Mouse (Mus musculus) neutrophil, adult 5-6 weeks (primary cell): ENCODE results near the gene Spag4. TPM values are rescaled to one million over a fixed set of nuclear protein-coding genes. Genes with fewer than 3 reads are reported as not detected.

ENCODE experiments used
- ATAC-seq: fragments of 151-379, 151-347 bp; 2 replicates; pipeline ENCODE4 v1.8.0; 2017; ENCODE audit warnings: mild to moderate bottlenecking, moderate TSS enrichment; ENCODE audit not compliant: insufficient number of reproducible peaks, poor library complexity, low FRiP score, severe bottlenecking; ENCODE audit errors: extremely low read depth
- total RNA-seq: library from RNA; stranded (forward); fragments of 200-1000 nt; gene quantifications from 2 replicates; pipeline ENCODE4 v1.2.3, GENCODE M21; 2017

Spag4 gene
- 0.37 and 1.4 TPM in 2 replicates for total RNA-seq

DNA sequence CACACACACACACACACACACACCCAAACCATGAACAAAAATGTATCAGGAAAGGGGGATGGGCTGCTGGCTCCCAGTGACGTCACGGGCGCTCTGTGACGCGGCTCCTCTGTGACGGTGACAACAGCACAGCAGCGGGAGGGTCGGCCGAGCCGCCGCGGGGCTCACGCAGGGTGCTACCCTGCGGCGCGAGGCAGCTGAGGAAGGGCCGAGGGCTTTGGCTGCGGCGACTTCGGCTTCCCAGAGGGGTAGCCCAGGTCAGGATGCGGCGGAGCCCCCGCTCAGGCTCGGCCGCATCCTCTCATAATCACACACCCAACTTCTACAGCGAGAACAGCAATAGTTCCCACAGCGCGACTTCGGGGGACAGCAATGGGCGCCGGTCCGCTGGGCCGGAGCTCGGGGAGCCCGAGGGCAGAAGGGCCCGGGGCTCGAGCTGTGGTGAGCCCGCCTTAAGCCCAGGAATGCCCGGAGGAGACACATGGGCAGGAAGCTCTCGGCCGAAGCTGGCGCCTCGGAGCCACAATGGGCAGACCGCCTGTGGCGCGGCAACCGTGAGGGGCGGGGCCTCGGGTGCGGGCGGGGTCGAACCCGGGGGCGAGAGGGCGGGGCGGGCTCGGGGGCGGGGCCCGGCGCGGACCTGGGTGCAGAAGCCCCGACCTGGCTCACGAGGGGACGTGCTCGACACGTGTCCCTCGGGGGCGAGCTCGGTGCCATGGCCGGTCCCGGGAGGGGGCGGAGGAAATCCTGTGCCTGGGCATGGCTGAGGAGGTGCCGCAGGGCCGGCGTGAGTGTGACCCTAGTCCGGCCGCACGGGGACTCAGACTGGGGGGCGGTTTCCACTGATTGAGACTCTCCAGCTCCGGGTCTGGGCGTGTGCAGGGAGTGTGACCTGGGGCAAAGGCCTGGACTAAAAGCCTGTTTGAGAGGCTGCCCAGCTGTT, at the start of gene Spag4:
Spag4 (plus strand) TSS at position 77 of the 943 bp plus-strand sequence.
- ATAC-seq = peak; percentile 24; the same call in 1 of the 2 replicates

DNA sequence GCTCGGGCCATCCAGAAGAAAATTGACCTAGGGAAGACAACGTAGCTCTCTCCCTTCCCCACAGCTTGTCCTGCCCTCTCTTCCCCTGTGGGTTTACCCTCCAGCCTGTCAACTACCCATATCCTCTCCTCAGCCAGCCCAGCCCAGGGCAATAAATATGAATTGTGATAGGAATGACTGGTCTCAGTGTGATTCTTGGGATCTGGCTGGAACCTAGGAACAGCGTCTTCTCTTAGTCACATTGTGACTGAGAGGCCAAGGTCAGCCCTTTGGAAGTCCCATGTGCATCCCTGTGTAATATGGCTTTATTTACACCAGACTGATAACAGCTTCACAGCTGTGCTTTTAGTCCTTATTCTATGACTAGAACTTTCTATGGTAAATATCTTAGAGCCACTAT, 46.9 kb upstream of the Spag4 start:
- ATAC-seq = no peak

DNA sequence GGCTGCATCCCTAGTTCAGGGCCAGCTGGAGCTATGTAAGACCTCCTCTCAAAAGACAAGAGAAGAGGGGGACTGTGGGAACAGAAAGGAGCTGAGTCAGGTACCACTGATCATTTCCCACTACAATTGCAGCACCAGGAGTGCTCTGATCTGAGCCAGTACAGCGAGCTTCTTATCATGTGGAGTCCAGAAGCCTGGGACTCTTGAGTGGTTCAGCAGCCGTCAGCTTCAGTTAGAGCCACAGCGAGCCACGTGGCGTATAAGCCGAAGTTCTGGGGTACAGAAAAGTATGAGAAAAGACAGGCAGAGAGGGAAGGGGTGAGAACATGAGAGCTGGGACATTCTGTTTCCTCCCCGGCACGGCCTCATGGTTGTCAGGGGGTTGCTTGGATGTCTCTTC, 43.8 kb upstream of the Spag4 start:
- ATAC-seq = no peak

DNA sequence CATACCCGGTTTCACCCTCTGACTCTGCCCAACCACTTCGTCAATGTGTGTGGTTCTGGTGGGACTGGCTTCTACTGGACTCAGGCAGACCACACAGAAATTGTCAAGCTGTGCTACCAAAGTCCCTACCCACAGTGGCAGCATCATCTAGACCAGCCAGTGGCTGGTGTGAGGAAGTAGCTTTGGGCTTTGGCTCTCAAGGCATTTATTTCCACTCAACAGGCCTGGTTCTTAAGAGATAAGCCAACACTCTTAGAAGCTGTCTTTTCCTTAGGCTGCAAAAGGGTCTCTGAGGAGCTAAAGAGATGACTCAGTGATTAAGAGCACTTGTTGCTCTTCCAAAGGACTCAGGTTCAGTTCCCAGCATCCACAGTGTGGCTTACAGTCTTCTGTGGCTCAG, 43.2 kb upstream of the Spag4 start:
- ATAC-seq = no peak

DNA sequence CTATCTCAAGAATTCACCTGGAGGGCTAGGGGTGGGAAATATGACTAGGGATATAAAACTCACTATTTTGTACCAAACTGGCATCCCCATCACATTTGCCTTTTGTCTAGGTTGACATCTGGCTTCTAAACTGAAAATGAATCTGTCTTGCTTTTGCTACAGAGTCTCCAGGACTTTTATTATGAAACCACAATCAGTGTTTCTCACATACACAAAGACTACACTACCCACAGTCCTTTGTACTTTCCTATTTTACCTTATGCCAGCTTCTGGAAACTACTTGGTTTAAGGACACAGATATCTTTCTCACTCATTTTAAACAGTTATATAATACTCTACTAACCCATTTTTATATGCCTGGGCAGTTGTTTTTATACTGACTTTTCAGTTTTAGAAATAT, 39.5 kb upstream of the Spag4 start:
- no peak for ATAC-seq

DNA sequence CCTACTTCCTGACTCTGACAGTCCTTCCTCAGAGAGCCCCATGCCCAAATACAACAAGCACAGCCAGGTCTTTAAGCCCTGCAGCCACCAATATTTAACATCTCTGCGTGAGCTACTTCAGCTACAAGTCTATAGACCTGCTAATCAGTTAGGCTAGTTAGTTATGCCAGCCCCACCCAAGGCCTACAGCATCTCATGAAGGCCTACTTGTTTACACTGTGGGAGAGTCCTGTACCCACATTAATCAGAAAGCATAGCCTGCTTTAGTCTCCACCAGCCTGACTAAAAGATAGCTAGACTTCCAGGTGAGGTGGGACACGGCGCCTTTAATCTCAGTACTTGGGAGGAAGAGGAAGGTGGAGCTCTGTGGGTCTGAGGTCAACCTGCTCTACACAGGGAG, 25.6 kb upstream of the Spag4 start:
- ATAC-seq = no peak

DNA sequence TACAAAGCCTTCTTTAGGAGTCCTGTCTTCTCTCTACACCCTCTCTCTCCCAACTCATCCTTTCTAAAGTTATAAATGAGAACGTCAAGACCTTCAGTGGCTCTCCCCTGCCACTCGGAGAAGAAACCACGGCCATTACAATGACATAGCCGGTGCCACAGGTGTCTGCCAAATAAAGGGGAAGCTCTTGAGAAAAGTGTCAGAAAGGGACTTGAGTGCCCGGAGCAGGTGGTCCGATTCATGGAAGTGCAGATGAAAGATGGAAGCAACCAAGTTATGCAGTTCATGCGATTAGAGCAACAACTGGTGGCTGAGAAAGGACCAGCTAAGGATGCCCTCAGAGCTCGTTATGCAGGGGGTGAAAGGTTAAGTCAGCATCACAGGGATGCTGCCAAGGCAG, 22.1 kb upstream of the Spag4 start:
- ATAC-seq = no peak

DNA sequence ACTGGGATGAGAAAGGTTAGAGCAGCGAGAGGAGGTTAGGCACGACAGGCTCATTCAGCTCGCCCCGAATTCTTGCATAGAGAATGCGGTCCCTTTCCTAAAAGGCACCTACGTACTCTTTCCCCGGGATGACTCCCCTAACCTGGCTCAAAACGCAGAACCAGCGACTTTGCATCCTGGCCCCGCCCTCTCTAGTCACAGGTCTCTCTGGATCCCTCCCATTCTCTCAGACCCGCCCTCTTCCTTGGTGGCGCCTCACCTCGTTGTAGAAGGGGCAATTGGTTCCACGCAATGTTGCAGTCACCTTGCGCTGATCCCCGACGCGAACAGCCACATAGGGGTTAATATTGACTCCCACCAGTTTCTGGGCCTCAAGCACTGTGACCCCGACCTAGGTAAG, 17.0 kb upstream of the Spag4 start:
- no peak for ATAC-seq

DNA sequence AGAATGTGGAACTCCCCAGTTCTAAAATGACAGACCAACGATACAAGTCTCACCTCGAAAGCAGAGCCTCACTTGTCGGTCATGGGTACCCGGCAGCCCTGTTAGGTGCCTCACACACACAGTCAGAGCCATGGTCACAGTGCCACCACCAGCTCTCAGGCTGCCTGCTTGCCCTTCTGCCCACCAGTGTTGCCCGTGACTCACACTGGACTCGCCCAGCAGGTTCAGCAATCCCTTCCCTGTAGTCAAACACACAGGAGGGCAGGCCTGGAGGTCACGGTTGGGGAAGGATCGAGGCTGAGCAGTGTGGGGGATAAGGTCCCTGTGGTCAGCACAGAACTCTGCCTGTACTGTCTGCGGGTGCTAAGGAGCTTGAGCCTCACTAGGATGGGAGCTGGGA, 12.2 kb upstream of the Spag4 start, which contains the start of gene Fer1l4:
Fer1l4 (minus strand) TSS at position 132 of the 400 bp plus-strand sequence.
- no peak for ATAC-seq

DNA sequence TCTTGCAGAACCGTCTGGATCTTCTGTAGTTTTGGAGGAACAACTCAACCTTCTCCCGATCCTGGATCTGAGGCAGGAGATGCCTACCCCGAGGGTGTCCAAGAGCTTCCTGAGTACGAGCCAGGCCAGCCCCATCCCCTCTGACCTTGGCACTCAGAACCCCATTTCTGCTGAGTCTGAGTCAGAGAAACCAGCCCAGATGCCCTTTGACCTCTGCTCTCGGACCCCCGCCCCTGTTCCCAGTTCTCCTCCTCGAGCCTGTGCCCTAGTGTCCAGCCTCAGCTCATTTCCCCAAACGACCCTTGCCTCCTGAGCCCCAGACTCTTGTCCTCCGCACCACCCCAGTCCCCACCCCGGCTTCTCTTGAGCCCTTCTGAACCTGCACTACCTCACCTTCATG, 1.2 kb downstream of the Spag4 start:
- ATAC-seq = no peak

DNA sequence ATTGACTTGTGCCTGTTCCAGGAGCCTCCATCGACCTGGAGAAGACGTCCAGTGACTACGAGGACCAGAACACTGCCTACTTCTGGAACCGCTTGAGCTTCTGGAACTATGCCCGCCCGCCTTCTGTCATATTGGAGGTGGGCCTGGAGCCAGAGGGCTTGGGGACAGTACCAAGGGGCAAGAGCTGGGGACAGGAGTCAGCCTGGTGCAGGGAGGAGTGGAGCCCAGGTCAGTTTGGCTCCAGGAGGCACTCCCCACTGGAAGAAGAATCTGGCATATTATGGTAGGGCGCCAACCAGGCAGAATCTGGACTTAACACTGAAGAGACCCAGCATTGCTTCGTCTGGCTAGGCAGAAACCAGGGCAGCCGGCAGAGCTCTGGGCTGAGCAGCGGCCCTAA, 2.9 kb downstream of the Spag4 start:
- ATAC-seq = no peak

DNA sequence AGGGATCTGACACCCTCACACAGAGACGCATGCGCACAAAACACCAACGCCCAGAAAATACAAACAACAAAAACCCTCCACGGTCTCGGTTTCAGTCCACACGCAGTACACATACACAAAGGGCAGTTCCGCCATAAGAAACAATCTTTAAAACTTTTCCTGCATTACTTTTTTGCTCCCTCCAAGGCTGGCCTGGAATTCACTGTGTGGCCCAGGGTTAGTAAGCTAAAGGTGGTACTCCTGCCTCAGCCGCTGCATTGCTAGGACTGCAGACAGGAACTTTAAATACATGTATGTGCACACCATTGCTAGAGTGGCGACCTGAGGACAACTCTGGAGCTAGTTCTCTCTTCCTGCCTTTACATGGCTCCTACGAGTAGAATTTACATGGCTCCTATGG, 6.3 kb downstream of the Spag4 start:
- no peak for ATAC-seq

DNA sequence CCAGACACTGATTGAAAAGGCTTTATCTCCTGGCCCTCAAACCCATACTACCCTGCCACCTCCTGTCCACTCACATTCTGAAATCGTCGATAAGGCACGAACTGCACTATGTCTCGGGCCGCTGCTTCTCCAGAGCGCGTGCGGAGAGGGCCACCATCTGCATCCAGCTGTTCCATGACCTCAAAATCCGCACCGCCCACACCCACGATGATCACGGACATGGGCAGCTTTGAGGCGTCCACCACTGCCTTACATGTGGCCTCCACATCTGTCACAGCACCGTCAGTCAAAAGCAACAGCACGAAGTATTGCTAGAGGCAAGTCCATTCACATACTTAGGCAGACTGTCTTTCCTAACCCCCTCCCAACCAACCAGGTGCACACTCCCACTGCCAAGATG, 8.8 kb downstream of the Spag4 start:
- ATAC-seq = no peak

DNA sequence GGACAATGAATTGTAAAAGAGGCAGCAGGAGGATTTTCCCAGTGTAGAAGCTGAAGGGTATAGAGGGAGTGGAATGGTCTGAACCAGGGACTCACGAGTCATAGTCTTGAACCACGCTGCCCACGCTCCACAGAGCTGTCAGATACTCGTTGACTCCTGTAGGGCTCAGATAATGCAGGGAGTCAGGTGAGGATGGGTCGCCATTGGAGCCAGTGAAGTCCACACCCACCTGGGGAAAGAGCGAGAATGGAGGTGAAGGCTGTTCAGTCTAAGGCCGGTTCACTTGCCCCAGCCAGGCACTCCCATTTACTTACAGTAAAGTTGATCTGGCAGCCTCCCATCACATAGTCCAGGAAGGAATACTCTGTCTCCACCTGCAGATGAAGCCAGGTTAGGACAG, 12.5 kb downstream of the Spag4 start:
- ATAC-seq = no peak

DNA sequence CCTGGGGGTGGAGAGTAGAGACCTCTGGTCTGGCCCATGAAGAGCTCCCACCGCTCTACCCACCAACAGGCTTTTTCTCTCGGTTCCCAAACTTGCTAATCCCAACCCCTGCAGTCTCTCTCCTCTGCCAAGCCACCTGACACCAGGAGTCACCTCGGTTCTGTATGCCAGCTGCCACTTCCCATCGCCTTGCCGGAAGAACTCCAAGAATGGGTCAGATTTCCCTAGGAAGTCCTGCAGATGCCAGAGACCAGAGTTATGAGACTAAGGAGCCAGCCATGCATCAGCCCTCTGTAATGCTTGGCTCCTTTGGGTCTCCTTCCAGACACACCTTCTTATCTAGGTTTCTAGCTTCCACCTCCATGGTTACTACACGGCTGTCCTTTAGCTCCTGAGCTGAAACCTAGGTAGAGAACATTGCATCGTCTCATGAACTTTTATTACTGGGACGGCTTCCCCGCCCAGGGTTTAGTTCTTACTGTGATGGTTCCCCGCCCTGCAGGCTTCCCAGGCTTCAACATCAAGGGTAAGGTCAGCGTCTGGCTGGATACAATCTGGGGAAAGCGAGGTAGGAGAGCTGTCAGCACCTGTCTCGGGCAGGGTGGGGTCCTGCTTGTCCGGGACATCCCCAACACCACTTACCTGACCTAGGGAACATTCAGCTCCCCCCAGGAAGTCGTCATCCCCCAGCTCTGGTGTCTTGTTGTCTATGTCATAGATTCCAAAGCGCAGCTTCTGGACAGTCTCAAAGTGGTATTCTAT, 13.6 kb downstream of the Spag4 start:
- no peak for ATAC-seq

DNA sequence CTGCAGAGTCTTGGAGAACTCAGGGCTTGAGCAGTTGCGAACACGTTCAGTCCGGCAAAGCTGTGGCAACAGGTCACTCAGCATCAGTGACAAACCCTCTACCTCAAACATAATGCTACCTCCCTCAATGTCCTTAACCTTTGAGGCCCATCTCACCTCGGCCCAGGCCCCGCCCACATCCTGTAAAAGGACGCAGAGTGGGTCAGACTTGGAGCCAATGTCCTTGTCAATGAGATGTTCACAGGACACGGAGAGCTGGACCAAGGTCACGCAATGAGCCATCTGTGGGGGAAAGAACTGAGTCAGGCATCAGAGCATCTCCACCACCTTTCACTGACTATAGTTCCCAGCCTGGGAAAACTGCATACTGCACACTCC, 14.2 kb downstream of the Spag4 start:
- ATAC-seq = no peak

DNA sequence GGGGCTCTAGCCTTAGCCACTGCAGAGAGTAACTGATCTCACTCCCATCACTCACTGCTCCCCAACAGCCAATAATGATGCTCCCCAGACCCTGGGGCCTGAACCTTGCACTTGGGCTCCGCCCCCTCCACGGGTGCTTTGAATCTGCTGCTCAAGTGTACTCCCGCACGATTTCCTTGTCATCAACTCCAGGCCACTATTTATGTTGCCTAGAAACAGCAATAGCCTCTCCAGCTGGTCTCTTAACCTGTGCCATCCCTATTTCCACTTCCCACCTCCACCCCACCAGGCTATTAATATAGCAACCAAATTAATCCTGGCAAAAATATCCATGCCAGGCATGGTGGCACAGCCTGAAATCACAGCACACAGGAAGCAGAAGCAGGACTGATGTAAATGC, 14.7 kb downstream of the Spag4 start:
- no peak for ATAC-seq

DNA sequence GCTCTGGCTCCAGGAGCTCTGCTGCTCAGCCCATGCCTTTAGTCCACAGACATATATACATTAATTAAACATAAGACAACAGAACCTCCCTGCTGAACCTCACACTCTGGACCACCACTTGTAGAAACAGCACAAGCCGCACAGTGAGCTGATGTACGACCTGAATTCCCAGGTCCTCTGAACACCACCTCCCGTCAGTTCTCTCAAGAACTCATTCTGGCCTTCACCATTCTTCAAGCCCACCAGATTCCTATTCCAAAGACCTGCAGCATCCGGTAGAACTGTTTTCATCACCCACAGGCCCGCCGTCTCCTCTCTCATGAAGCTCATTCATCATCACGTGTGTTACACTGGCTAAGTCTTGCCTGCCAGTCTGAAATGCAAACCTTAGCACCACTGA, 15.4 kb downstream of the Spag4 start:
- no peak for ATAC-seq

DNA sequence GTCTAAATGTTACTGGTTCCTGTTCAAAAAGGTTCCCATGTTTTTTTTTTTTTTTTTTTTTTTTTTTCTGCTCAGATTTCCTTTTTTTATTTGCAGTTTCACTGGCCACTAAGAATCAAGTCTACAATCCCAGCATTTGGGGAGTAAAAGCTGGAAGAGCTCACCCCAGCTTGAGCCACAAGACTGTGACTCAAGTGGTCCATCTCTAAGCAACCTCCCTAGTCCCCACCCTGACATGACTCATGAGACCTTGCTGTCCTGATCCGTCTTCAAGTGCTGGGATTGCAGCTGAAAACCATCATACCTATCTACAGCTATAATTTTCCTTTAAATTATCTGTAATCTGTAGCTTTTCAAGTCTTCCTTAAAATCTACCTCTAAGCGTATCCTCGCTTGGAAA, 19.6 kb downstream of the Spag4 start:
- ATAC-seq = no peak

DNA sequence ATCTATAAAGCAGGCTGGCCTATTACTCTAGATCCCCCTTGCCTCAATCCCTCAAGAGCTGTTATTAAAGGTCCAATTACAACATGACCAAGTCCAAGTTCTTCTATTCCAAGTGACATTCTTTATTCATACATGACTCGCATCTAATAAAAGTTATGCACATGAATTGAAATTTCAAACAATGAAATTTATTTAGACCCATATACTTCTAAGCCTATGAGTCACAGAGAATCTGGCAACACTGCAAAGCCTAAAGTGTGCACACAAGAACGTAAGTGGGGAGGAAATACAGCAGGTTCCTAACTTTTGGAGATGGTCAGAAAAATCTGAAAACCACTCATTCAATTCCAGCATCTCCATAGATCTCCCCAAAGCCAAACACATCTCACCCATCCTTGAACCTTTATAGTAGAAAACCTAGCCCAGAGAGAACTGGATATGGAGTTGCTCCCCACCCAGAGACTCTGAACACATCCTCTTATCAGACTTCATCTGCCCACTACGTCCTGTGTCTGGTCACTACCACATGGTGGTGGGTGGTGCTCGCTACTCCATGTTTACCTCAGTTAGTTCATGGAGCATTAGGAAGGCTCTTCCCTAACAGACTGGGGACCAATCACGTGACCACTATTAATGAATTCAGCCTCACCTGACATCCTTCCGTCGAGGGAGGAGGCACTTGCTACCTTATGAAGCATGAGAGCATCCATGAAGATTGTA, 22.6 kb downstream of the Spag4 start:
- ATAC-seq = no peak
